Mouse (Mus musculus): ENCODE data around the gene Speer4d.
"Not testable (repeated sequence)": the region's sequence is repeated elsewhere in the genome, so short reads cannot be mapped to it uniquely, and the experiment has no call there.

Gene Speer4d

GRCm38 (mm10) chr5:15618764-15619163 lies at the start of gene Speer4d:
Gene Speer4d, plus strand, starts transcription at chr5:15619064.
- DNase-seq (ENCODE audit: low read depth, low spot score): not testable (repeated sequence)

- not testable (repeated sequence) for DNase-seq (ENCODE audit: low read depth, low spot score)
Observed at GRCm38 (mm10) chr5:15573735-15574134, 45.1 kb upstream of the Speer4d start.

- not testable (repeated sequence) for DNase-seq (ENCODE audit: low read depth, low spot score)
Observed at GRCm38 (mm10) chr5:15577033-15577432, 41.8 kb upstream of the Speer4d start, which contains the start of gene Gm21083. Gene Gm21083, plus strand, starts transcription at chr5:15577333.

GRCm38 (mm10) chr5:15586351-15586750 lies 32.5 kb upstream of the Speer4d start:
- not testable (repeated sequence) for DNase-seq (ENCODE audit: low read depth, low spot score)

GRCm38 (mm10) chr5:15588291-15588690 lies 30.6 kb upstream of the Speer4d start:
- peak; percentile 43 for DNase-seq (ENCODE audit: low read depth, low spot score)

GRCm38 (mm10) chr5:15590635-15591034 lies 28.2 kb upstream of the Speer4d start:
- not testable (repeated sequence) for DNase-seq (ENCODE audit: low read depth, low spot score)

- DNase-seq (ENCODE audit: low read depth, low spot score): not testable (repeated sequence)
Observed at GRCm38 (mm10) chr5:15591577-15591976, 27.3 kb upstream of the Speer4d start.

GRCm38 (mm10) chr5:15598831-15599230 lies 20.0 kb upstream of the Speer4d start:
- not testable (repeated sequence) for DNase-seq (ENCODE audit: low read depth, low spot score)

GRCm38 (mm10) chr5:15600342-15600741 lies 18.5 kb upstream of the Speer4d start:
- DNase-seq (ENCODE audit: low read depth, low spot score): peak; percentile 19

GRCm38 (mm10) chr5:15601481-15601880 lies 17.4 kb upstream of the Speer4d start:
- DNase-seq (ENCODE audit: low read depth, low spot score): not testable (repeated sequence)

GRCm38 (mm10) chr5:15601960-15602359 lies 16.9 kb upstream of the Speer4d start:
- not testable (repeated sequence) for DNase-seq (ENCODE audit: low read depth, low spot score)

GRCm38 (mm10) chr5:15602424-15602947 lies 16.4 kb upstream of the Speer4d start:
- not testable (repeated sequence) for DNase-seq (ENCODE audit: low read depth, low spot score)

GRCm38 (mm10) chr5:15603008-15603407 lies 15.9 kb upstream of the Speer4d start:
- not testable (repeated sequence) for DNase-seq (ENCODE audit: low read depth, low spot score)

GRCm38 (mm10) chr5:15603585-15603984 lies 15.3 kb upstream of the Speer4d start:
- not testable (repeated sequence) for DNase-seq (ENCODE audit: low read depth, low spot score)

GRCm38 (mm10) chr5:15606677-15607076 lies 12.2 kb upstream of the Speer4d start:
- not testable (repeated sequence) for DNase-seq (ENCODE audit: low read depth, low spot score)

- not testable (repeated sequence) for DNase-seq (ENCODE audit: low read depth, low spot score)
Observed at GRCm38 (mm10) chr5:15610695-15611094, 8.2 kb upstream of the Speer4d start.

GRCm38 (mm10) chr5:15616195-15616594 lies 2.7 kb upstream of the Speer4d start:
- DNase-seq (ENCODE audit: low read depth, low spot score): not testable (repeated sequence)

- DNase-seq (ENCODE audit: low read depth, low spot score): not testable (repeated sequence)
Observed at GRCm38 (mm10) chr5:15628136-15628535, 9.3 kb downstream of the Speer4d start.

GRCm38 (mm10) chr5:15630068-15630467 lies 11.2 kb downstream of the Speer4d start:
- DNase-seq (ENCODE audit: low read depth, low spot score): not testable (repeated sequence)

- DNase-seq (ENCODE audit: low read depth, low spot score): not testable (repeated sequence)
Observed at GRCm38 (mm10) chr5:15637637-15638036, 18.8 kb downstream of the Speer4d start.

- not testable (repeated sequence) for DNase-seq (ENCODE audit: low read depth, low spot score)
Observed at GRCm38 (mm10) chr5:15645707-15646106, 26.8 kb downstream of the Speer4d start.

GRCm38 (mm10) chr5:15652334-15652733 lies 33.5 kb downstream of the Speer4d start:
- not testable (repeated sequence) for DNase-seq (ENCODE audit: low read depth, low spot score)

- not testable (repeated sequence) for DNase-seq (ENCODE audit: low read depth, low spot score)
Observed at GRCm38 (mm10) chr5:15656959-15657358, 38.1 kb downstream of the Speer4d start, which contains the start of gene 4930572O03Rik. Gene 4930572O03Rik, minus strand, starts transcription at chr5:15657059.

Measured in mesoderm, embryonic 11.5 days (tissue).